Mouse (Mus musculus) fat pad, adult 2 months (tissue): ENCODE data around the gene Lpar1.

ENCODE experiments used
- DNase-seq: peaks from one replicate; pipeline ENCODE4 v3.0.0-alpha.2; 2011; ENCODE audit warnings: low read depth, low spot score; ENCODE audit errors: extremely low read depth

The Lpar1 gene

GRCm38 (mm10) chr4:58553631-58554358 is at the start of gene Lpar1:
TSS of gene Lpar1 (minus strand) at chr4:58553898.
- DNase-seq: no peak

- DNase-seq: no peak
These were observed 32.2 kb upstream of the Lpar1 start for GRCm38 (mm10) chr4:58585942-58586341.

- no peak for DNase-seq
These were observed 27.5 kb upstream of the Lpar1 start for GRCm38 (mm10) chr4:58581191-58581590.

GRCm38 (mm10) chr4:58580516-58580915 is 26.8 kb upstream of the Lpar1 start:
- no peak for DNase-seq

- no peak for DNase-seq
These were observed 26.4 kb upstream of the Lpar1 start for GRCm38 (mm10) chr4:58580098-58580497.

GRCm38 (mm10) chr4:58578488-58578887 is 24.8 kb upstream of the Lpar1 start:
- no peak for DNase-seq

GRCm38 (mm10) chr4:58577382-58578048 is 23.8 kb upstream of the Lpar1 start:
- DNase-seq: no peak

GRCm38 (mm10) chr4:58575831-58576230 is 22.1 kb upstream of the Lpar1 start:
- DNase-seq: no peak

- no peak for DNase-seq
These were observed 20.3 kb upstream of the Lpar1 start for GRCm38 (mm10) chr4:58574024-58574423.

GRCm38 (mm10) chr4:58572446-58572845 is 18.7 kb upstream of the Lpar1 start:
- no peak for DNase-seq

- DNase-seq: no peak
These were observed 18.0 kb upstream of the Lpar1 start for GRCm38 (mm10) chr4:58571661-58572060.

GRCm38 (mm10) chr4:58571232-58571631 is 17.5 kb upstream of the Lpar1 start:
- DNase-seq: no peak

GRCm38 (mm10) chr4:58568486-58568885 is 14.8 kb upstream of the Lpar1 start:
- DNase-seq: no peak

- DNase-seq: no peak
These were observed 9.1 kb upstream of the Lpar1 start for GRCm38 (mm10) chr4:58562776-58563175.

- DNase-seq: no peak
These were observed 3.3 kb upstream of the Lpar1 start for GRCm38 (mm10) chr4:58557001-58557400.

- DNase-seq: no peak
These were observed 701 bp upstream of the Lpar1 start for GRCm38 (mm10) chr4:58554359-58554838.

- no peak for DNase-seq
These were observed 717 bp downstream of the Lpar1 start for GRCm38 (mm10) chr4:58552731-58553630.

GRCm38 (mm10) chr4:58552229-58552628 is 1.5 kb downstream of the Lpar1 start:
- DNase-seq: no peak

GRCm38 (mm10) chr4:58551820-58552219 is 1.9 kb downstream of the Lpar1 start:
- DNase-seq: no peak

GRCm38 (mm10) chr4:58547725-58548124 is 6.0 kb downstream of the Lpar1 start:
- no peak for DNase-seq

- DNase-seq: no peak
These were observed 6.5 kb downstream of the Lpar1 start for GRCm38 (mm10) chr4:58547273-58547565.
